Mouse (Mus musculus) CH12.LX (cell line): Measurements from ENCODE around the gene Pofut1. TPM values are rescaled to one million over a fixed set of nuclear protein-coding genes. Genes with fewer than 3 reads are reported as not detected.

Source experiments
- DNase-seq: peaks from one replicate; pipeline ENCODE4 v3.0.0-alpha.2; 2013; ENCODE audit errors: extremely low read depth
- H3K27ac ChIP-seq: 2 replicates; pipeline ENCODE4 v1.5.1; 2012; ENCODE audit warnings: low read depth, mild to moderate bottlenecking, control low read depth, moderate library complexity; ENCODE audit not compliant: insufficient read depth
- H3K27me3 ChIP-seq: replicated peaks from 2 replicates; pipeline ENCODE3; 2012; ENCODE audit warnings: inconsistent platforms
- H3K36me3 ChIP-seq, 2 experiments: replicated peaks in 1 of 2; 2 replicates each; pipeline versions ENCODE3 to v1.6.1; 2012; ENCODE audit warnings: inconsistent platforms in 1 of 2, low read length in 1 of 2, mild to moderate bottlenecking in 1 of 2, mixed read lengths in 1 of 2, moderate library complexity in 1 of 2; ENCODE audit not compliant: control insufficient read depth in 1 of 2, insufficient read depth in 1 of 2
- H3K4me1 ChIP-seq, 2 experiments: 2 replicates each; pipeline ENCODE4 v1.6.1; 2012; ENCODE audit warnings: inconsistent platforms in 1 of 2, moderate library complexity in 1 of 2; ENCODE audit not compliant: insufficient read depth in 2 of 2, control insufficient read depth in 1 of 2
- H3K4me2 ChIP-seq: 2 replicates; pipeline ENCODE4 v1.6.1; 2012; ENCODE audit warnings: low read depth, mild to moderate bottlenecking, control low read depth; ENCODE audit not compliant: poor library complexity, insufficient read depth, severe bottlenecking
- H3K4me3 ChIP-seq, 3 experiments: fragments of 150-350 bp in 1 of 3; sonication (generic) in 1 of 3; replicated peaks in 1 of 3; 2 replicates each; pipeline versions ENCODE3 to v1.5.1; 2011 to 2012; ENCODE audit warnings: low read depth in 2 of 3, low read length in 2 of 3, mild to moderate bottlenecking in 2 of 3, moderate library complexity in 2 of 3, control low read depth in 1 of 3, improper control_type of control experiment in 1 of 3, inconsistent platforms in 1 of 3, mixed read lengths in 1 of 3; ENCODE audit not compliant: poor library complexity in 1 of 3
- H3K79me2 ChIP-seq: replicated peaks from 2 replicates; pipeline ENCODE4 v1.6.1; 2012; ENCODE audit warnings: mild to moderate bottlenecking, moderate library complexity; ENCODE audit not compliant: control insufficient read depth, poor library complexity, insufficient read depth, severe bottlenecking; ENCODE audit errors: extremely low read depth
- H3K9ac ChIP-seq: 2 replicates; pipeline ENCODE4 v1.6.1; 2012; ENCODE audit warnings: low read depth, mild to moderate bottlenecking, control low read depth, moderate library complexity; ENCODE audit not compliant: insufficient read depth
- H3K9me3 ChIP-seq: replicated peaks from 2 replicates; pipeline ENCODE3; 2012; ENCODE audit warnings: low read length, inconsistent platforms, mixed read lengths
- BHLHE40 ChIP-seq: IDR thresholded peaks from 2 replicates; pipeline ENCODE4 v1.6.1; 2011; ENCODE audit warnings: mild to moderate bottlenecking, low read depth, low read length, improper control_type of control experiment
- CHD1 ChIP-seq: IDR thresholded peaks from 2 replicates; pipeline ENCODE4 v1.6.1; 2012; ENCODE audit warnings: low read depth, low read length, improper control_type of control experiment, inconsistent platforms
- E2F4 ChIP-seq: IDR thresholded peaks from 2 replicates; pipeline ENCODE4 v1.6.1; 2011; ENCODE audit warnings: low read depth, low read length, improper control_type of control experiment; ENCODE audit not compliant: insufficient replicate concordance
- EP300 ChIP-seq: IDR thresholded peaks from 2 replicates; pipeline ENCODE4 v1.6.1; 2011; ENCODE audit warnings: low read length, improper control_type of control experiment
- GABPA ChIP-seq: IDR thresholded peaks from 2 replicates; pipeline ENCODE4 v1.6.1; 2012; ENCODE audit warnings: low read depth, low read length, improper control_type of control experiment, inconsistent platforms; ENCODE audit not compliant: insufficient replicate concordance
- HCFC1 ChIP-seq: IDR thresholded peaks from 2 replicates; pipeline ENCODE4 v1.6.1; 2012; ENCODE audit warnings: low read depth, mild to moderate bottlenecking, inconsistent platforms, low read length, improper control_type of control experiment
- JUN ChIP-seq: IDR thresholded peaks from 2 replicates; pipeline ENCODE4 v1.6.1; 2011; ENCODE audit warnings: low read depth, mild to moderate bottlenecking, low read length, improper control_type of control experiment, moderate library complexity; ENCODE audit not compliant: insufficient read depth
- MAX ChIP-seq: IDR thresholded peaks from 2 replicates; pipeline ENCODE4 v1.6.1; 2011; ENCODE audit warnings: low read length, improper control_type of control experiment
- MXI1 ChIP-seq: IDR thresholded peaks from 2 replicates; pipeline ENCODE4 v1.6.1; 2011; ENCODE audit warnings: mild to moderate bottlenecking, low read depth, low read length, improper control_type of control experiment
- MYC ChIP-seq: IDR thresholded peaks from 2 replicates; pipeline ENCODE4 v1.6.1; 2011; ENCODE audit warnings: low read depth, mild to moderate bottlenecking, improper control_type of control experiment, low read length
- RCOR1 ChIP-seq: conservative IDR thresholded peaks from 2 replicates; pipeline ENCODE4 v1.6.1; 2012; ENCODE audit warnings: low read depth, mild to moderate bottlenecking, inconsistent platforms, low read length, improper control_type of control experiment
- SMC3 ChIP-seq: IDR thresholded peaks from 2 replicates; pipeline ENCODE4 v1.6.1; 2011; ENCODE audit warnings: low read depth, low read length, improper control_type of control experiment
- UBTF ChIP-seq: IDR thresholded peaks from 2 replicates; pipeline ENCODE4 v1.6.1; 2012; ENCODE audit warnings: low read depth, mild to moderate bottlenecking, inconsistent platforms, low read length, improper control_type of control experiment, moderate library complexity
- USF2 ChIP-seq: conservative IDR thresholded peaks from 2 replicates; pipeline ENCODE4 v1.6.1; 2011; ENCODE audit warnings: low read depth, low read length, improper control_type of control experiment
- ZNF384 ChIP-seq: IDR thresholded peaks from 2 replicates; pipeline ENCODE4 v1.6.1; 2012; ENCODE audit warnings: low read depth, low read length, improper control_type of control experiment, inconsistent platforms
- dilution Hi-C: fragments of 300-500 bp; cut with MboI; formaldehyde crosslinking; loops from 2 replicates; pipeline ENCODE4 v1.14.3; 2020; ENCODE audit warnings: low sequenced_read_pairs; ENCODE audit not compliant: extremely low pct_unique_long_range_greater_than_20kb, extremely low pct_ligation_motif_present
- in situ Hi-C: fragments of 300-500 bp; cut with MboI; formaldehyde crosslinking; loops from 3 replicates; pipeline ENCODE4 v1.14.3; 2019; ENCODE audit warnings: low sequenced_read_pairs, low pct_ligation_motif_present, low pct_unique_long_range_greater_than_20kb, mixed read lengths
- polyA plus RNA-seq: library from polyadenylated mRNA; unstranded; fragments of >175 nt; gene quantifications from 2 replicates; pipeline ENCODE4 v1.2.1, GENCODE M21; 2012; ENCODE audit warnings: low read depth; ENCODE audit not compliant: insufficient read length
- total RNA-seq, 2 experiments: library from RNA; depleted of rRNA; stranded (reverse); fragments of 300-350 nt in 1 of 2; fragments of >200 nt in 1 of 2; gene quantifications; 2 replicates each; pipeline ENCODE4 v1.2.3; 2012 to 2014

Gene Pofut1
- total and polyA plus RNA-seq, 3 experiments, result 15.0 to 25.6 (median 22.8) TPM

GRCm38 (mm10) chr2:153318408-153318807, 77.1 kb downstream of the Pofut1 start:
- Histone ChIP-seq H3K27ac (no peak overlapping the region), H3K9me3 (no peaks in the 10 kb centered on the region), H3K4me2 (no peak overlapping the region), H3K27me3 (no peaks in the 10 kb centered on the region), H3K4me3 (no peak overlapping the region), H3K4me1 (peaks cover 4 to 18% of the 10 kb centered on the region in 2 experiments), H3K79me2 (no peaks in the 10 kb centered on the region), H3K9ac (no peak overlapping the region), H3K36me3 (peaks cover 55 to 73% of the 10 kb centered on the region in 2 experiments)
- no peak for TF ChIP-seq MXI1
- TF ChIP-seq BHLHE40, result no peak
- no peak for TF ChIP-seq ZNF384
- no peak for TF ChIP-seq RCOR1
- TF ChIP-seq MYC, result no peak
- TF ChIP-seq CHD1, result no peak
- dilution Hi-C loops (no loop called here), in situ Hi-C loops (no loop called here)
- DNase-seq, result no peak

GRCm38 (mm10) chr2:153319036-153319643, 77.8 kb downstream of the Pofut1 start:
- no peaks in the 10 kb centered on the region for H3K27me3 ChIP-seq
- dilution Hi-C loops, result no loop called here
- no peak overlapping the region for H3K9ac ChIP-seq
- no peak for DNase-seq
- no peak for TF ChIP-seq MXI1
- TF ChIP-seq HCFC1, result no peak
- TF ChIP-seq E2F4, result no peak
- no peak for TF ChIP-seq JUN
- no peak for TF ChIP-seq USF2
- TF ChIP-seq EP300, result no peak
- TF ChIP-seq GABPA, result no peak
- TF ChIP-seq MAX, result no peak
- TF ChIP-seq SMC3, result no peak
- TF ChIP-seq UBTF, result no peak
- no peak overlapping the region for H3K4me2 ChIP-seq
- H3K27ac ChIP-seq, result no peak overlapping the region
- H3K4me1 ChIP-seq, result peaks cover 4 to 12% of the 10 kb centered on the region in 2 experiments
- H3K9me3 ChIP-seq, result no peaks in the 10 kb centered on the region
- peaks cover 62 to 80% of the 10 kb centered on the region in 2 experiments for H3K36me3 ChIP-seq
- H3K79me2 ChIP-seq, result no peaks in the 10 kb centered on the region
- in situ Hi-C loops, result no loop called here
- H3K4me3 ChIP-seq, result no peak overlapping the region

Other genes with a start within 250 kb of the Pofut1 start
- 50.9 and 65.1 TPM in 2 replicates for gene Pdrg1, start 226.1 kb upstream of the Pofut1 start, total RNA-seq (2012; rRNA removed)
- 24.5 and 26.1 TPM in 2 replicates for gene Pdrg1, start 226.1 kb upstream of the Pofut1 start, total RNA-seq (2014; rRNA removed)
- gene Pdrg1, start 226.1 kb upstream of the Pofut1 start, polyA plus RNA-seq, result 54.9 and 56.4 TPM in 2 replicates
- gene Xkr7, start 209.7 kb upstream of the Pofut1 start, total RNA-seq (2012; rRNA removed), result not detected in 2 replicates
- not detected in 2 replicates for gene Xkr7, start 209.7 kb upstream of the Pofut1 start, total RNA-seq (2014; rRNA removed)
- not detected in 2 replicates for gene Xkr7, start 209.7 kb upstream of the Pofut1 start, polyA plus RNA-seq
- not detected in 2 replicates for gene Ccm2l, start 175.6 kb upstream of the Pofut1 start, total RNA-seq (2012; rRNA removed)
- not detected in 2 replicates for gene Ccm2l, start 175.6 kb upstream of the Pofut1 start, total RNA-seq (2014; rRNA removed)
- gene Ccm2l, start 175.6 kb upstream of the Pofut1 start, polyA plus RNA-seq, result not detected in 2 replicates
- gene Hck, start 133.1 kb upstream of the Pofut1 start, total RNA-seq (2012; rRNA removed), result 0.08 and 0.17 TPM in 2 replicates
- 0.68 and 0.78 TPM in 2 replicates for gene Hck, start 133.1 kb upstream of the Pofut1 start, total RNA-seq (2014; rRNA removed)
- 0.60 and 0.63 TPM in 2 replicates for gene Hck, start 133.1 kb upstream of the Pofut1 start, polyA plus RNA-seq
- 29.0 and 30.4 TPM in 2 replicates for gene Tm9sf4, start 80.2 kb upstream of the Pofut1 start, total RNA-seq (2012; rRNA removed)
- gene Tm9sf4, start 80.2 kb upstream of the Pofut1 start, total RNA-seq (2014; rRNA removed), result 13.3 and 13.6 TPM in 2 replicates
- gene Tm9sf4, start 80.2 kb upstream of the Pofut1 start, polyA plus RNA-seq, result 43.0 and 51.1 TPM in 2 replicates
- 9.6 and 10.2 TPM in 2 replicates for gene Tspyl3, start 16.1 kb upstream of the Pofut1 start, total RNA-seq (2012; rRNA removed)
- 10.2 and 12.1 TPM in 2 replicates for gene Tspyl3, start 16.1 kb upstream of the Pofut1 start, total RNA-seq (2014; rRNA removed)
- 16.5 and 16.9 TPM in 2 replicates for gene Tspyl3, start 16.1 kb upstream of the Pofut1 start, polyA plus RNA-seq
- gene Plagl2, start 107 bp upstream of the Pofut1 start, total RNA-seq (2012; rRNA removed), result 11.5 and 18.0 TPM in 2 replicates
- gene Plagl2, start 107 bp upstream of the Pofut1 start, total RNA-seq (2014; rRNA removed), result 5.1 and 8.1 TPM in 2 replicates
- 36.6 and 52.7 TPM in 2 replicates for gene Plagl2, start 107 bp upstream of the Pofut1 start, polyA plus RNA-seq
- 9.9 and 10.6 TPM in 2 replicates for gene Kif3b, start 49.9 kb downstream of the Pofut1 start, total RNA-seq (2012; rRNA removed)
- 8.5 and 9.1 TPM in 2 replicates for gene Kif3b, start 49.9 kb downstream of the Pofut1 start, total RNA-seq (2014; rRNA removed)
- gene Kif3b, start 49.9 kb downstream of the Pofut1 start, polyA plus RNA-seq, result 15.8 and 16.5 TPM in 2 replicates
- gene Asxl1, start 104.3 kb downstream of the Pofut1 start, total RNA-seq (2012; rRNA removed), result 18.0 and 19.0 TPM in 2 replicates
- 12.7 and 13.2 TPM in 2 replicates for gene Asxl1, start 104.3 kb downstream of the Pofut1 start, total RNA-seq (2014; rRNA removed)
- 28.3 and 31.1 TPM in 2 replicates for gene Asxl1, start 104.3 kb downstream of the Pofut1 start, polyA plus RNA-seq